Mouse (Mus musculus) liver, postnatal 0 days (tissue): ENCODE measurements around the gene Cntd1. TPM values are rescaled to one million over a fixed set of nuclear protein-coding genes. Genes with fewer than 3 reads are reported as not detected.

Experiments used
- ATAC-seq: fragments of 200-750 bp; cut with Nextera tagmentation; 2 replicates; pipeline ENCODE4 v1.8.0; 2017; ENCODE audit warnings: mild to moderate bottlenecking, moderate library complexity
- DNase-seq: peaks from one replicate; pipeline ENCODE4 v3.0.0-alpha.2; 2016
- H3K27ac ChIP-seq: fragments of 300-500 bp; sonication (generic); 2 replicates; pipeline ENCODE4 v1.5.1; 2014; ENCODE audit warnings: antibody characterized with exemption, moderate library complexity, mild to moderate bottlenecking, low read depth
- H3K27me3 ChIP-seq: fragments of 300-500 bp; sonication (generic); 2 replicates; pipeline ENCODE4 v1.6.1; 2014; ENCODE audit warnings: low read length, control low read depth, mixed read lengths; ENCODE audit not compliant: insufficient read depth
- H3K36me3 ChIP-seq: fragments of 300-500 bp; sonication (generic); replicated peaks from 2 replicates; pipeline ENCODE4 v1.6.1; 2014; ENCODE audit warnings: mild to moderate bottlenecking, control low read depth, low read length, moderate library complexity, mixed read lengths; ENCODE audit not compliant: insufficient read depth
- H3K4me1 ChIP-seq: fragments of 300-500 bp; sonication (generic); 2 replicates; pipeline ENCODE4 v1.6.1; 2014; ENCODE audit warnings: antibody characterized with exemption, mild to moderate bottlenecking, control low read depth; ENCODE audit not compliant: insufficient read depth
- H3K4me2 ChIP-seq: fragments of 300-500 bp; sonication (generic); 2 replicates; pipeline ENCODE4 v1.6.1; 2014; ENCODE audit warnings: low read depth, mild to moderate bottlenecking, low read length, moderate library complexity, mixed read lengths
- H3K4me3 ChIP-seq: fragments of 300-500 bp; sonication (generic); 2 replicates; pipeline ENCODE4 v1.5.1; 2014; ENCODE audit warnings: low read depth, low read length
- H3K9ac ChIP-seq: fragments of 300-500 bp; sonication (generic); replicated peaks from 2 replicates; pipeline ENCODE4 v1.6.1; 2014; ENCODE audit warnings: mild to moderate bottlenecking, moderate library complexity
- H3K9me3 ChIP-seq: fragments of 300-500 bp; sonication (generic); 2 replicates; pipeline ENCODE4 v1.6.1; 2016; ENCODE audit warnings: mild to moderate bottlenecking, control low read depth, low read length, mixed read lengths
- CTCF ChIP-seq: sonication (generic); IDR thresholded peaks from 2 replicates; pipeline ENCODE4 v1.5.1; 2016; ENCODE audit warnings: antibody characterized with exemption, low read depth
- EP300 ChIP-seq: IDR thresholded peaks from 2 replicates; pipeline ENCODE4 v1.6.1; 2016; ENCODE audit warnings: antibody characterized with exemption, low read depth, mild to moderate bottlenecking
- WGBS: fragments of 180-500 bp; shearing (Covaris S2); extraction: QIAGEN DNeasy Blood & Tissue Kit; methylation state at CpG from one replicate; pipeline ENCODE4 v1.1.7; 2014; ENCODE audit not compliant: insufficient replicate concordance; 5-methylcytosine and 5-hydroxymethylcytosine counted together
- polyA plus RNA-seq: library from polyadenylated mRNA; unstranded; fragments of >200 nt; fragmentation: Nextera tagmentation; extraction: Ambion mirVana; gene quantifications from 2 replicates; pipeline ENCODE4 v1.2.1, GENCODE M21; 2015

The Cntd1 gene
- polyA plus RNA-seq, 1 experiment from 2014 or later, result 0.29 TPM

- Histone ChIP-seq H3K4me2 (no peak overlapping the region), H3K36me3 (no peaks in the 10 kb centered on the region), H3K9me3 (no peaks in the 10 kb centered on the region), H3K4me1 (peaks cover 10% of the 10 kb centered on the region; the same call in 1 of the 2 replicates), H3K27ac (no peak overlapping the region), H3K27me3 (no peaks in the 10 kb centered on the region), H3K4me3 (no peak overlapping the region), H3K9ac (no peak overlapping the region)
- TF ChIP-seq EP300 (no peak), CTCF (no peak)
- no peak for DNase-seq
- no peak for ATAC-seq
- WGBS, result 65% methylated on average over 10 of the region's 10 CpGs
Observed at GRCm38 (mm10) chr11:101334023-101334422, 55.2 kb downstream of the Cntd1 start.

DNA sequence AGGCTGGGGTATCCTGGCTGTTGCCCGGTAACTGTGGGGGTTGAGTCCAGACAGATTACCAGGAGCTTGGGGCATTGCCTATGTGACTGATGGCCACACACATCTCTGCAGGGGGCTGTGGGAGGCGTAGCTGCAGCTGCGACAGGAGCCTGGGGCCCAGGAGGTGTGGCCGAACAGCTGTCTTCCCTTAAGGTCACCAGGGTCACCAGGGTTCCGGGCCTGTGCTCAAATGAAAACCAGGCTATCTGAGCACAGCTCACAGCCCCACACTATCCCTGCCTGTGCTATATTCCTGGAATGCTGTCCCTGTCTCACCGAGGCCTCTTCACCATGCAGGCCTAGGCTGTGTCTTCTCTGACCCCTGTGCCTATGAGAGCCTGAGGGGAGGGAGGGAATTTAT lies 55.7 kb downstream of the Cntd1 start:
- no peaks in the 10 kb centered on the region for H3K27me3 ChIP-seq
- H3K4me2 ChIP-seq, result no peak overlapping the region
- no peak for DNase-seq
- H3K27ac ChIP-seq, result no peak overlapping the region
- 26% methylated on average over 6 of the region's 6 CpGs for WGBS
- no peaks in the 10 kb centered on the region for H3K9me3 ChIP-seq
- no peak for ATAC-seq
- H3K9ac ChIP-seq, result no peak overlapping the region
- H3K4me1 ChIP-seq, result peaks cover 10% of the 10 kb centered on the region; the same call in 1 of the 2 replicates
- TF ChIP-seq CTCF (no peak), EP300 (no peak)
- no peaks in the 10 kb centered on the region for H3K36me3 ChIP-seq
- H3K4me3 ChIP-seq, result no peak overlapping the region

GRCm38 (mm10) chr11:101335685-101336084 lies 56.9 kb downstream of the Cntd1 start:
- no peak for ATAC-seq
- TF ChIP-seq EP300 (no peak), CTCF (peak; percentile 38)
- Histone ChIP-seq H3K9ac (no peak overlapping the region), H3K4me2 (no peak overlapping the region), H3K27me3 (no peaks in the 10 kb centered on the region), H3K4me3 (no peak overlapping the region), H3K27ac (no peak overlapping the region), H3K36me3 (no peaks in the 10 kb centered on the region), H3K9me3 (no peaks in the 10 kb centered on the region), H3K4me1 (peaks cover 10% of the 10 kb centered on the region; the same call in 1 of the 2 replicates)
- WGBS, result 86% methylated on average over 9 of the region's 9 CpGs
- DNase-seq, result no peak

- Histone ChIP-seq H3K36me3 (no peaks in the 10 kb centered on the region), H3K4me3 (no peak overlapping the region), H3K9me3 (no peaks in the 10 kb centered on the region), H3K27ac (no peak overlapping the region), H3K27me3 (no peaks in the 10 kb centered on the region), H3K9ac (no peak overlapping the region), H3K4me1 (peaks cover 10% of the 10 kb centered on the region; the same call in 1 of the 2 replicates), H3K4me2 (peak overlapping the region; percentile 58)
- WGBS, result 6% methylated on average over 9 of the region's 9 CpGs
- ATAC-seq (peak; percentile 72), DNase-seq (no peak)
- no peak for TF ChIP-seq CTCF
- TF ChIP-seq EP300, result no peak
Observed at GRCm38 (mm10) chr11:101338123-101338760, 59.4 kb downstream of the Cntd1 start.

Other genes starting within 250 kb of the Cntd1 start
- gene Naglu, start 209.0 kb upstream of the Cntd1 start, polyA plus RNA-seq, result 19.1 and 19.3 TPM in 2 replicates
- gene Hsd17b1, start 200.6 kb upstream of the Cntd1 start, polyA plus RNA-seq, result 0.23 and 0.33 TPM in 2 replicates
- 38.5 and 42.9 TPM in 2 replicates for gene Coasy, start 196.4 kb upstream of the Cntd1 start, polyA plus RNA-seq
- gene Mlx, start 191.7 kb upstream of the Cntd1 start, polyA plus RNA-seq, result 24.1 and 26.1 TPM in 2 replicates
- gene Psmc3ip, start 183.6 kb upstream of the Cntd1 start, polyA plus RNA-seq, result 8.1 and 8.2 TPM in 2 replicates
- gene Retreg3, start 159.1 kb upstream of the Cntd1 start, polyA plus RNA-seq, result 9.2 and 9.4 TPM in 2 replicates
- 19.0 and 20.8 TPM in 2 replicates for gene Tubg1, start 159.1 kb upstream of the Cntd1 start, polyA plus RNA-seq
- 0.12 and 0.22 TPM in 2 replicates for gene Tubg2, start 123.1 kb upstream of the Cntd1 start, polyA plus RNA-seq
- 1.4 and 1.5 TPM in 2 replicates for gene Cntnap1, start 108.5 kb upstream of the Cntd1 start, polyA plus RNA-seq
- 1.6 and 3.4 TPM in 2 replicates for gene Plekhh3, start 107.7 kb upstream of the Cntd1 start, polyA plus RNA-seq
- 0.09 TPM in 2 replicates for gene Ccr10, start 103.6 kb upstream of the Cntd1 start, polyA plus RNA-seq
- gene Ezh1, start 52.5 kb upstream of the Cntd1 start, polyA plus RNA-seq, result 4.2 and 5.0 TPM in 2 replicates
- gene Ramp2, start 33.0 kb upstream of the Cntd1 start, polyA plus RNA-seq, result 34.8 and 38.4 TPM in 2 replicates
- 75.9 and 81.1 TPM in 2 replicates for gene Vps25, start 25.3 kb upstream of the Cntd1 start, polyA plus RNA-seq
- 1.6 and 2.2 TPM in 2 replicates for gene Wnk4, start 18.4 kb upstream of the Cntd1 start, polyA plus RNA-seq
- 79.9 and 86.6 TPM in 2 replicates for gene Coa3, start 102 bp downstream of the Cntd1 start, polyA plus RNA-seq
- gene Becn1, start 23.3 kb downstream of the Cntd1 start, polyA plus RNA-seq, result 65.1 and 72.3 TPM in 2 replicates
- gene Psme3, start 37.2 kb downstream of the Cntd1 start, polyA plus RNA-seq, result 78.4 and 78.8 TPM in 2 replicates
- gene Aoc2, start 46.1 kb downstream of the Cntd1 start, polyA plus RNA-seq, result 0.44 and 0.60 TPM in 2 replicates
- gene Aoc3, start 51.6 kb downstream of the Cntd1 start, polyA plus RNA-seq, result 0.05 and 0.06 TPM in 2 replicates
- 97.9 and 206 TPM in 2 replicates for gene G6pc, start 88.5 kb downstream of the Cntd1 start, polyA plus RNA-seq
- 23.7 and 24.2 TPM in 2 replicates for gene Aarsd1, start 138.6 kb downstream of the Cntd1 start, polyA plus RNA-seq
- 0.49 and 1.5 TPM in 2 replicates for gene Gm27029, start 145.8 kb downstream of the Cntd1 start, polyA plus RNA-seq
- gene Rundc1, start 146.1 kb downstream of the Cntd1 start, polyA plus RNA-seq, result 4.3 and 4.4 TPM in 2 replicates
- gene Ptges3l, start 146.3 kb downstream of the Cntd1 start, polyA plus RNA-seq, result 0.65 and 1.0 TPM in 2 replicates
- gene Rpl27, start 163.3 kb downstream of the Cntd1 start, polyA plus RNA-seq, result 205 and 213 TPM in 2 replicates
- gene Ifi35, start 169.4 kb downstream of the Cntd1 start, polyA plus RNA-seq, result 27.2 and 28.2 TPM in 2 replicates
- 1.9 and 2.0 TPM in 2 replicates for gene Rnd2, start 186.0 kb downstream of the Cntd1 start, polyA plus RNA-seq
- 8.3 and 8.4 TPM in 2 replicates for gene Vat1, start 187.2 kb downstream of the Cntd1 start, polyA plus RNA-seq